Mouse (Mus musculus): Measurements from ENCODE around the gene Angptl6.

- TF ChIP-seq POLR2A (IDR thresholded peaks at IDR 0.05; ENCODE audit: extremely low read depth, insufficient read depth, low read length) (no peak), CTCF (IDR thresholded peaks at IDR 0.05; ENCODE audit: extremely low read depth, insufficient read depth, low read length) (no peak)
Measured at GRCm38 (mm10) chr9:20857131-20857530, 22.4 kb downstream of the Angptl6 start.
